Mouse (Mus musculus): ENCODE data around the gene Adgrg3. TPM values are rescaled to one million over a fixed set of nuclear protein-coding genes. Genes with fewer than 3 reads are reported as not detected.
"Not testable (repeated sequence)": the region's sequence is repeated elsewhere in the genome, so short reads cannot be mapped to it uniquely, and the experiment has no call there.

Gene Adgrg3
- polyA plus RNA-seq, 1 experiment from 2014 or later = 1.2 TPM

DNA sequence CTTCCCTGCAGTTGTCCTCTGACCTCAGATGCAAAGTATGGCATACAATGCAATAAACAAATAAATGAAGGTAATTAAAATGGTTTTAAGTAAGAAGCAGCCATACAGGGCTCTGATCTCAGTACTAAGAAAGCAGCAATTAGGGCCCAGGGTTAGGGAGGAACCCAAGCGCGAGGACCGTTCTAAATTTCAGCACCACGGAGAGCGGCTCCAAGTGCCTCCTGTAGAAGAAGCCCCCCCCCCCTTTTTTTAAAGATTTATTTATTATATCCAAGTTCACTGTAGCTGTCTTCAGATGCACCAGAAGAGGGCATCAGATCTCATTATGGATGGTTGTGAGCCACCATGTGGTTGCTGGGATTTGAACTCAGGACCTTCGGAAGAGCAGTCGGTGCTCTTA is 10.9 kb downstream of the Adgrg3 start:
- 66% methylated on average over 7 of the region's 7 CpGs for WGBS
- H3K27me3 ChIP-seq (replicated peaks; ENCODE audit: control insufficient read depth, insufficient read depth, low read length); H3K9ac ChIP-seq (ENCODE audit: low read depth, low read length); H3K4me2 ChIP-seq (ENCODE audit: low read length); H3K4me3 ChIP-seq (ENCODE audit: low read length); H3K27ac ChIP-seq (ENCODE audit: low read depth, low read length); H3K9me3 ChIP-seq (ENCODE audit: control insufficient read depth, low read length); H3K4me1 ChIP-seq (ENCODE audit: control insufficient read depth, insufficient read depth, low read depth, low read length); H3K36me3 ChIP-seq (ENCODE audit: control insufficient read depth, insufficient read depth, low read length); ATAC-seq: not testable (repeated sequence)

DNA sequence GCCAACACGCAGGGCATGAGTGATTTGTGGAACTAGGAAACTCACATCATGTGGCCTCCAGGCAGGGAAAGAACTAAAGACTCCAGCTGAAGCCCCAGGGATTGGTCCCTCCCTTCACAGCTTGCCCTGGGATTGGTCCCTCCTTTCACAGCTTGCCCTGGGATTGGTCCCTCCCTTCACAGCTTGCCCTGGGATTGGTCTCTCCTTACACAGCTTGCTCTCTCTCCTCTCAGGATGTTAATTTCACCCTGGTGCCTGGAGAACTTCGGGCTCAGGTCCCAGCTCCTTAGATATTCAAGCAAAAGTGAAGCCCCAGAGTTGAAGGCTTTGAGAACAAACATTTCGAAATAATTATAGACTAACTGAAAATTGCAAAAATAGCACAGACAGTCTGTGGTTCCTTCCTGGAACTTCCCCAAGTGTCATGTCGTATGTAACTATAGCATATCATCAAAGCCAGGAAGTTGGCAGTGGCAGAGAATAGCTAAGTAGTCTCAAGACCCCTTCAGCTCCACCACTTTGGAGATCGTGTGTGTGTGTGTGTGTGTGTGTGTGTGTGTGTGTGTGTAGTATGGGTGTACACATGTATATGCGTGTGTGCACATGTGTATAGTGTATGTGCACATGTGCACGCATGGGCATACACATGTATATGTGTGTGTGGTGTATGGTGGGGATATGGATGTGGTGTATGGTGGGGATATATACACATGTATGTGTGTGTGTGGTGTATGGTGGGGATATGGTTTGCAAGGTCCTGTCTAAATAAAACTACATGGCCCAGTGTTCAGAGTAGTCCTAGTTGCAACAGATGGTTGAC is 19.8 kb downstream of the Adgrg3 start:
- ATAC-seq = 0 out of 2 replicates have a peak, but pooled peaks have one; percentile 54

DNA sequence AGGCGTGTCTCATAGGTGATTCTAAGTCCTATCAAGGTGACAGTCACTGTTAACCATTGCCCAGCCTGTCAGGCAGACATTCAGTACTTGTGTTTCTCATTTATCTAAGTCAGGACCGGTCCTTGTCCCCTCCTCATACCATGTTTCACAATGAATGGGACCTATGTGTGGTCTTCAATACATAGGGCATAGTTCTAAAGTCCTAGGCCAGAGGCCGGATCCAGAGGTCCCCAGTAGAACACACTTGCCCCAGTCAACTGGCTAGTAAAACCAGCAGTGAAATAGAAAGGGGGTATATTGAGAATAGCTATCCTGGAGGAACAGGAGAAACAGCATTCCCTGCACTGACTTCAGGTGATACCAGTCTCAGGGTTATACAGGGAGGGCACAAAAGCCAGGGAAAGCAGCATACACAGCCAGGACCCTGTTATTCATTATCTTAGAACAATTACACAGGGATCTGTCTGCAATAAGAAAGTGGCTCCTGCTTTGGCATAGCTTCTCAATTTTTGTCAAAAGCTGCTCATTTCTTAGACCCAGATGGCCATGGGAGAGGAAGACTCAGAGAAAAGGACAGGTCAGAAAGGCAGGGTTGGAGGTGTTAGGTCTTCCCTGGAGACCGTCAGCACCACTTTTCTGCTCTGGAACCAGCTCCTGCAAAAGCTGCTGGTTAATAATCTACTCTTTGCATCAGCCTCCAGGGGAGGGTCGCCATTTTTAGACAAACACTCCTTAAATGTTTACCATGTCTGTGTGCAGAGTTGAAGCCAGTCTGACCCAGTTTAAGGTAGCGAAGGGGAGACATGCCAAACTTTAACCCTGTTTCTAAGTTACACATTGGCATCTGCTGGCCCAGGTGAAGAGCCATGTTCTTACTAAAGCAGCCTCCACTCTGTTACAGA is 24.6 kb downstream of the Adgrg3 start:
- Histone ChIP-seq H3K4me1 (ENCODE audit: control insufficient read depth, insufficient read depth, low read depth, low read length) (peaks cover 2% of the 10 kb centered on the region; the same call in 1 of the 2 replicates), H3K9ac (ENCODE audit: low read depth, low read length) (no peak overlapping the region), H3K36me3 (ENCODE audit: control insufficient read depth, insufficient read depth, low read length) (no peaks in the 10 kb centered on the region), H3K27me3 (replicated peaks; ENCODE audit: control insufficient read depth, insufficient read depth, low read length) (no peaks in the 10 kb centered on the region), H3K9me3 (ENCODE audit: control insufficient read depth, low read length) (no peaks in the 10 kb centered on the region), H3K4me3 (ENCODE audit: low read length) (no peak overlapping the region), H3K4me2 (ENCODE audit: low read length) (no peak overlapping the region), H3K27ac (ENCODE audit: low read depth, low read length) (no peak overlapping the region)
- ATAC-seq = no peak
- 72% methylated on average over 6 of the region's 6 CpGs for WGBS

More for the DNA sequence above, 19.8 kb downstream of the Adgrg3 start:
- Histone ChIP-seq H3K9me3 (ENCODE audit: control insufficient read depth, low read length) (no peaks in the 10 kb centered on the region), H3K4me1 (ENCODE audit: control insufficient read depth, insufficient read depth, low read depth, low read length) (no peaks in the 10 kb centered on the region), H3K4me2 (ENCODE audit: low read length) (no peak overlapping the region), H3K9ac (ENCODE audit: low read depth, low read length) (no peak overlapping the region), H3K4me3 (ENCODE audit: low read length) (no peak overlapping the region), H3K36me3 (ENCODE audit: control insufficient read depth, insufficient read depth, low read length) (no peaks in the 10 kb centered on the region), H3K27me3 (replicated peaks; ENCODE audit: control insufficient read depth, insufficient read depth, low read length) (no peaks in the 10 kb centered on the region), H3K27ac (ENCODE audit: low read depth, low read length) (no peak overlapping the region)
- WGBS = 62% methylated on average over 7 of the region's 7 CpGs

DNA sequence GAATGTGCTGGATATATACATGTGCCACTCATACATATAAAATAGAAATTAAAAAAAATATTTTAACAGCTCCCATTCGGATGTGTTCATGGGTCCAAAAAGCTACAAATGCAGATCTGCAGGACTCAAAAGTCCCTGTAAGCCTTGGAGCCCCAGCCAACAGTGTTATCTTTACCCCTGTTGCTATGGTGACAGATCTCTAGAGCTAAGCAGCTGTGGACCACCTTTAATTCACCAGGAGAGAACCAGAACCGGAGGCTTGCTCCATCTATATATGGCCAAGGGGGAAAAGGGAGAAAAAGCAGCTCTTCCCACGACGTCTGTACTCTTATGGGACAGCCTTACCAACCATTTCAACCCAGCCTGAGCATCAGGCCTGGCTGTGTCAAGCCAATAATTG is 27.3 kb downstream of the Adgrg3 start:
- H3K27ac ChIP-seq (ENCODE audit: low read depth, low read length) = no peak overlapping the region
- WGBS = 42% methylated on average over 4 of the region's 4 CpGs
- peaks cover 7% of the 10 kb centered on the region; the same call in 1 of the 2 replicates for H3K4me1 ChIP-seq (ENCODE audit: control insufficient read depth, insufficient read depth, low read depth, low read length)
- H3K9me3 ChIP-seq (ENCODE audit: control insufficient read depth, low read length) = no peaks in the 10 kb centered on the region
- H3K27me3 ChIP-seq (replicated peaks; ENCODE audit: control insufficient read depth, insufficient read depth, low read length) = no peaks in the 10 kb centered on the region
- no peaks in the 10 kb centered on the region for H3K36me3 ChIP-seq (ENCODE audit: control insufficient read depth, insufficient read depth, low read length)
- H3K4me3 ChIP-seq (ENCODE audit: low read length) = no peak overlapping the region
- ATAC-seq = peak; percentile 60; the same call in 1 of the 2 replicates
- no peak overlapping the region for H3K9ac ChIP-seq (ENCODE audit: low read depth, low read length)
- no peak overlapping the region for H3K4me2 ChIP-seq (ENCODE audit: low read length)

DNA sequence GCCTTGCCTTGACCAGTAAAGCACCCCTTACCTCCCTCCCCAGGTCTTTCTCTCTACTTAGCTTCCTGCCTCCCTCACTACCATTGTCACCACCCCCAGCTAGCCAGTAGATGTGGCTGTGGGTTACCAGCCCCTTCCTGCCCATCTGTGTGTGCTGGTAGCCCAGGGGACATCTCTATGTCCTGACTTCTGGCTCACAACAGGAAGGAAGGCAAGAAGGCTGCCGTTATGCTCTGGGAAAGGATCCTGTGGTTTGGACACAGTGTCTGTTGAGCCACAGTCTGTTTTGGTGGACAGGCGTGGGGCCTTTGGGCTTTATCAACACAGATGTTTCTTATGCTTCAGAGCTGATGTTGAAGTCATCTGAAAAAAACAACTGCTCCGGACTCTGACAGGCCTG is 29.5 kb downstream of the Adgrg3 start:
- Histone ChIP-seq H3K4me3 (ENCODE audit: low read length) (no peak overlapping the region), H3K4me2 (ENCODE audit: low read length) (no peak overlapping the region), H3K4me1 (ENCODE audit: control insufficient read depth, insufficient read depth, low read depth, low read length) (peaks cover 7% of the 10 kb centered on the region; the same call in 1 of the 2 replicates), H3K9me3 (ENCODE audit: control insufficient read depth, low read length) (no peaks in the 10 kb centered on the region), H3K27ac (ENCODE audit: low read depth, low read length) (no peak overlapping the region), H3K36me3 (ENCODE audit: control insufficient read depth, insufficient read depth, low read length) (no peaks in the 10 kb centered on the region), H3K27me3 (replicated peaks; ENCODE audit: control insufficient read depth, insufficient read depth, low read length) (no peaks in the 10 kb centered on the region), H3K9ac (ENCODE audit: low read depth, low read length) (no peak overlapping the region)
- 68% methylated on average over 3 of the region's 3 CpGs for WGBS
- no peak for ATAC-seq

DNA sequence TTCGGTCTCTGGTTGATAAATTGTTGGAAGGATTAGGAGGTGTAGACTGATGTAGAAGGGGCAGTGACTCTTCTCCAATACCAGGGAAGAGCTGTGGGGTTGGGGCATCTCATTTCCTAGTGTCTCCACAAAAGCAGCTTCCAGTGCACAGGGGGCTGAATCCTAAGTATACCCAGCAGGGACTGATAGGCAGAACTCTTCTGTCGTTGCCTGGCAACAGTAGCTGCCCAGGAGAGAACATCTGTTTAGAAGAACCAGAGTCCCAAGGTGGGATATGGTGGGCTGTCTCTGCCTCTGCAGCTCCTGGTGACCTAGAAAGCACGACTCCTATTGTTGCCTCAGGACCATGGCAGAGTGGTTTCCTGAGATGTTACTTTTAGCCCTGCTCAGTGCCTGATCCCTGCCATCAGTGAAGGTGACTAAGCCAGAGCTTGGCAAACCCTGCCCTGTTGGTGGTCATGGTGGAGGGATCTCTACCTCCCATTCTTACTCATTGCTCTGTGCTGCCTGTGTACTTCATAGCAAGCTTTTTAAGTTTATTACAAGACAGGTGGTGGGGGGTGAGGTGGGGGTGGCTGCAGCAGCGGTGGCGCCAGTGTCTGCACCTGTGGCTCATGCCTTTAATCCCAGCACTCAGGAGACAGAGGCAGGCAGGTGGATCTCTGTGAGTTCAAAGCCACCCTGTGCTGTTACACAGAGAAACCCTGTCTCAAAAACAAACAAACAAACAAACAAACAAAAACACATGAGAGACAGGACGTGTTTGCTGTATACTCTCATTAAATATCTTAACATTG is 30.6 kb downstream of the Adgrg3 start:
- no peaks in the 10 kb centered on the region for H3K27me3 ChIP-seq (replicated peaks; ENCODE audit: control insufficient read depth, insufficient read depth, low read length)
- peak; percentile 80 for ATAC-seq
- H3K9me3 ChIP-seq (ENCODE audit: control insufficient read depth, low read length) = no peaks in the 10 kb centered on the region
- WGBS = 57% methylated on average over 6 of the region's 6 CpGs
- no peak overlapping the region for H3K4me2 ChIP-seq (ENCODE audit: low read length)
- H3K36me3 ChIP-seq (ENCODE audit: control insufficient read depth, insufficient read depth, low read length) = no peaks in the 10 kb centered on the region
- peaks cover 7% of the 10 kb centered on the region; the same call in 1 of the 2 replicates for H3K4me1 ChIP-seq (ENCODE audit: control insufficient read depth, insufficient read depth, low read depth, low read length)
- H3K27ac ChIP-seq (ENCODE audit: low read depth, low read length) = no peak overlapping the region; the same call in 1 of the 2 replicates
- H3K9ac ChIP-seq (ENCODE audit: low read depth, low read length) = no peak overlapping the region
- H3K4me3 ChIP-seq (ENCODE audit: low read length) = no peak overlapping the region

DNA sequence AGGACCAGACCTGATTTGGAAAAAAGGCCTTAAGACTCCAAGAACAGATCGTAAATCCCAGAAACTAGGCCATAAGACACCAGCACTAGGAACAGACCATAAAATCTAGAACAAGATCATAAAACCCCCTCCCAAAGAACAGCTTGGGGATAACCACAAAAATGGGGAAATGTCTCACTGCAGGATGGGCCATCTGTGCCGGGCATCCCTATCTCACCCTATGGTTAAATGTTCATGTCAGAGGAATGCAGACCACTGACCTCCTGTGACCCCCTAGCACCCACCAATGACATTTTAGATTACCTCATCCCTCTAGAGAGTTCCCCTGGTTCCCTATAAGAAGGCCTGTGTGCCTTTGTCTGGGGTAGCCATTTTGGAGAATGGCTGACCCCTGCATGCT is 32.1 kb downstream of the Adgrg3 start:
- Histone ChIP-seq H3K9ac (ENCODE audit: low read depth, low read length) (no peak overlapping the region), H3K27ac (ENCODE audit: low read depth, low read length) (no peak overlapping the region), H3K27me3 (replicated peaks; ENCODE audit: control insufficient read depth, insufficient read depth, low read length) (no peaks in the 10 kb centered on the region), H3K4me1 (ENCODE audit: control insufficient read depth, insufficient read depth, low read depth, low read length) (peaks cover 7% of the 10 kb centered on the region; the same call in 1 of the 2 replicates), H3K9me3 (ENCODE audit: control insufficient read depth, low read length) (no peaks in the 10 kb centered on the region), H3K4me2 (ENCODE audit: low read length) (no peak overlapping the region), H3K36me3 (ENCODE audit: control insufficient read depth, insufficient read depth, low read length) (no peaks in the 10 kb centered on the region), H3K4me3 (ENCODE audit: low read length) (no peak overlapping the region)
- WGBS = 75% methylated on average over 2 of the region's 2 CpGs
- no peak for ATAC-seq

DNA sequence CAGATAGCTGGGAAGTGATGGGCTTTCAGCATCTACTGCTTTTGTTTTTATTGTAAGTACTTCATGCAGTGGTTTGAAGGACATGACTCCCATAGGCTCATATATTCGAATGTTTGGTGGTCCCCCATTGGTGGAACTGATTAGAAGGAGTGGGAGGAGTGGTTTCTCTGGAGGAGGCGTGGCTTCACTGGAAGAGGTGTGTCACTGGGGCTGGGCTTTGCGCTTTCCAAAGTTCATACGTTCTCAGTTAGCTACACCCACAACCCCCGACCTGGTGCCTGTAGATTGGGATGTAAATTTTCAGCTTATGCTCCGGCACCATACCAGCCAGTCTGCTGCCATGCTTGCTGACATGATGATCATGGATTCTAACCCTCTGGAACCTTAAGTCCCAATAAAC is 36.9 kb downstream of the Adgrg3 start:
- H3K9ac ChIP-seq (ENCODE audit: low read depth, low read length) = no peak overlapping the region
- H3K9me3 ChIP-seq (ENCODE audit: control insufficient read depth, low read length) = no peaks in the 10 kb centered on the region
- WGBS = 62% methylated on average over 6 of the region's 6 CpGs
- no peak overlapping the region for H3K4me3 ChIP-seq (ENCODE audit: low read length)
- H3K27ac ChIP-seq (ENCODE audit: low read depth, low read length) = no peak overlapping the region
- no peak overlapping the region for H3K4me2 ChIP-seq (ENCODE audit: low read length)
- H3K36me3 ChIP-seq (ENCODE audit: control insufficient read depth, insufficient read depth, low read length) = no peaks in the 10 kb centered on the region
- no peaks in the 10 kb centered on the region for H3K4me1 ChIP-seq (ENCODE audit: control insufficient read depth, insufficient read depth, low read depth, low read length)
- no peak for ATAC-seq
- H3K27me3 ChIP-seq (replicated peaks; ENCODE audit: control insufficient read depth, insufficient read depth, low read length) = no peaks in the 10 kb centered on the region

Data from hindbrain, embryonic 16.5 days (tissue).